Mouse (Mus musculus): ENCODE data around the gene Clpp.

The Clpp gene

DNA sequence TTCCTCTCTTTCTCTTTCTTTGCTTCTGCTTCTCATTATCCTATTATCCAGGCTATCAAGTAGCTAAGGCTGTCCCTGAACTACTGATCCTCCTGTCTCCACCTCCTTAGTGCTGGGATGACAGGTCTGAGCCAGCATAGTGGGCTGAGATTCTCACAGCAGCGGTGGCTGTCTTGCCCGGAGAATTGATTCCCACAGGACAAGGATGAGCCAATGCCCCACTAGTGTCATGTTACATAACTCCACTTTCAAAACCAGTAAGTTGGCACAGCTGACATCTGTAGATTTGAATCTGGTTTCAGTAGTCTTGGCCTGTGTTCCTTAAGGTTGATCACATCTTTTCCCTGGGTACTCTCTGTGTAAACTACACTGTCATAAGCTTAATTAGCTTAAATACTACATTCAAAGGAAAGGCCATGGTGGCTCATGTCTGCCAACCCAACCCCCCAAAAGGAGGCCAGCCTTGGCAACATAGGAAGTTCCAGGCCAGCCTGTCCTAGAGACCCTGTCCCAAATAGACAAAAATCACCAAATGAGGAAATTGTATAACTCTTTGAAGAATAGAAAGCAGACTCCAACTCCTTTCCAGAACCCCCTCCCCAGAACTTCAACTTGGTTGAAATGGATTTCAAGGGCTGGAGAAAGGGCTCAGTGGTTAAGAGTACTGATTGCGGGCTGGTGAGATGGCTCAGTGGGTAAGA lies 3.9 kb upstream of the Clpp start:
- no peak for DNase-seq (ENCODE audit: extremely low spot score)

DNA sequence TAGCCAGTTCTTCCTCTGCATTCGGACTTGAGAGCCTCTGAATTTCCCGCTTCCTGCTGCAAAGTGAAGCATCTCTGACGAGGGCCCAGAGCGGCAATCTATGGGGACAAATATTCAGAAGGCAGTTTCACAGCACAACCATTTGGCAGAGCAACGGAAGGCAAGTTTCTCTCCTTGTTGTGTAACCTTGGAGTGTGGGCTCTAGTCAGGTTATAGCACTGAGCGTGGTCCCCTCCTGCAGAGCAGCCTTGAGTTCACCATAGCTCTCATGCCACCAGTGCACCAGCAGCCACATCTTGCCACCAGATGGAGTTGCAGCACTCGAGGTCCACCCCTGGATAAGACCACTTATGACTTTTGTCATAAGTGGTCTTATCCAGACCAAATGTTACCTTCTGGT lies 1.7 kb upstream of the Clpp start:
- no peak for DNase-seq (ENCODE audit: extremely low spot score)

GRCm38 (mm10) chr17:56988921-56989430 lies 1.1 kb upstream of the Clpp start:
- no peak for DNase-seq (ENCODE audit: extremely low spot score)

DNA sequence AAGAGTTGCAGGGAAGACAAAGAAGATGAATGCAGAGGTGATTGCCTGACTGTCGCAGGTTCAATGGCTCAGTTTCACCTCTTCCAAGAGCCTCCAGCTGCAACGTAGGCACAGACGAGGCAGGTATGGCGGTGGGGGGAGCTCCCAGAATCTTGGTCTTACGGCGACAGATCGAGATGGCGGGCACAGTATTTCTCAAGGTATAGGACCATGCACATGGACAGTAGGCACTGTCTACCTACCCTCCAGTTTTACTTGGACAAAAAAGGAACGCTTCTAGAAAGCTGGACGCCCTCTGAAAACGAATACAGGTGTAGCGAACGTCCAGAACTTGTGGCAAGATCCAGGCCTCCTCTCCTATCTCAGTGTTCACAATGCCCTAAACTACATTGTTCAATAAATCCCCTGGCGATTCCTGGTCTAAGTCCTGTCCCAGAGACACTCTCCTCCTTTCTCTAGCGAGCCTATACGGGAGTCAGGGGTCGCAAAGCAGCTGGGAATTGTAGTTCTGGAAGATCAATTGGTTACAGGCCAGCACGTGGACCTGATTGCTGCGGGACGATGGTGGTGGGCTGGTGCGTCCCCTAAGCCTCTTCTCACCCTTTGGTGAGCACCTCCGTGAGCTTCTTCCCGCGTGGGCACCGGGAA lies 514 bp upstream of the Clpp start:
- DNase-seq (ENCODE audit: extremely low spot score), result no peak

- DNase-seq (ENCODE audit: extremely low spot score), result no peak
These were observed 861 bp downstream of the Clpp start for GRCm38 (mm10) chr17:56990966-56991365.

- DNase-seq (ENCODE audit: extremely low spot score), result no peak
These were observed 4.9 kb downstream of the Clpp start for GRCm38 (mm10) chr17:56995046-56995445.

DNA sequence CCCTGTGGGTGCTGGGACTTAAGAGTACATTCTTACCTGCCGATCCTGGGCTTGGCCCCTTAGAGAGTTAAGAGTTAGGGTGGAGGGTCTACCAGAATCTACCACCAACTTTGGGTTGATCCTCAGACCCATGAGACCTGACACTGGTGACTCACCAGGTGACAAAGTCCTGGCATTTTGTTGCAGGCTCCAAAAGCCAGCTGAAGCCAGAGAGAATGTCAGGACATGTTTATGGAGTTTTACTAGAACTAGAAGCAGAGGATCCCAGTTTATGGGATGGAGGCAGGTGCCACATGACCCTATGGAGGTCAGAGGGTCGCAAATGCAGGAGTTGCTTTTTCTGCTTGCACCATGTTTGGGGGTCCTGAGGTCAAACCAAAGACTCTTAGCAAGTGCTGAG lies 6.4 kb downstream of the Clpp start:
- DNase-seq (ENCODE audit: extremely low spot score), result no peak

DNA sequence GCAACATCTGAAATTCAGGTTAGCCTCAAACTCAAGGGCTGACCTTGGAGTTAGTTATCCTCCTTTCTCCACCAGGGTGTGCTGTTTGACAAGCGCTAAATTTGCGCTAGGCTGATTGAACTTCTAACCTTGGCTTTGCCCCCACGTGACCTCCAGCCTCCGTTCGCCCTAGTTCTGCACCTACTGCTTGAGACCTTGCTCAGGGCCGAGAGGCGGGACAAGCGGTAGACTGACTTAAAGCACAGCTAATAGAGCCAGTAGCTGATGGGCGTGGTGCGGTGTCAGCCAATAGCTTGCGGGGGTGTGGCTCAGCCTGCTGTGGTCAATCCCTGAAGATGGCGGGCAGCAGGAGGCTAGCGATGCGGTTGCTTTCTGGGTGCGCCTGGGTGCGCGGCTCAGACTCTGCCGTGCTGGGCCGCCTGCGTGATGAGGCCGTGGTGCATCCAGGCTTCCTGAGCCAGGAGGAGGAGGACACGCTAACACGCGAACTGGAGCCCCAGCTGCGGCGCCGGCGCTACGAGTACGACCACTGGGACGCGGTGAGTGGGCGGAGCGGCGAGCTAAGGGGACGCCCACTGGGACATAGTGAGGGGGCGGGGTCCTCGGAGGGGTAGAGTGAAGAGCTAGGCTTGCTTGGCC lies 7.0 kb downstream of the Clpp start, which contains the start of gene Alkbh7:
Gene Alkbh7 (plus strand): TSS at position 311 of the 639 bp plus-strand sequence.
- peak; percentile 95 for DNase-seq (ENCODE audit: extremely low spot score)

GRCm38 (mm10) chr17:56999414-56999813 lies 9.3 kb downstream of the Clpp start:
- DNase-seq (ENCODE audit: extremely low spot score), result no peak

- DNase-seq (ENCODE audit: extremely low spot score), result no peak
These were observed 10.0 kb downstream of the Clpp start, which contains the start of gene Pspn for GRCm38 (mm10) chr17:56999968-57000609. TSS of gene Pspn (minus strand) at chr17:57000018.

- no peak for DNase-seq (ENCODE audit: extremely low spot score)
These were observed 11.1 kb downstream of the Clpp start for GRCm38 (mm10) chr17:57001228-57001627.

- no peak for DNase-seq (ENCODE audit: extremely low spot score)
These were observed 13.9 kb downstream of the Clpp start for GRCm38 (mm10) chr17:57003994-57004393.

DNA sequence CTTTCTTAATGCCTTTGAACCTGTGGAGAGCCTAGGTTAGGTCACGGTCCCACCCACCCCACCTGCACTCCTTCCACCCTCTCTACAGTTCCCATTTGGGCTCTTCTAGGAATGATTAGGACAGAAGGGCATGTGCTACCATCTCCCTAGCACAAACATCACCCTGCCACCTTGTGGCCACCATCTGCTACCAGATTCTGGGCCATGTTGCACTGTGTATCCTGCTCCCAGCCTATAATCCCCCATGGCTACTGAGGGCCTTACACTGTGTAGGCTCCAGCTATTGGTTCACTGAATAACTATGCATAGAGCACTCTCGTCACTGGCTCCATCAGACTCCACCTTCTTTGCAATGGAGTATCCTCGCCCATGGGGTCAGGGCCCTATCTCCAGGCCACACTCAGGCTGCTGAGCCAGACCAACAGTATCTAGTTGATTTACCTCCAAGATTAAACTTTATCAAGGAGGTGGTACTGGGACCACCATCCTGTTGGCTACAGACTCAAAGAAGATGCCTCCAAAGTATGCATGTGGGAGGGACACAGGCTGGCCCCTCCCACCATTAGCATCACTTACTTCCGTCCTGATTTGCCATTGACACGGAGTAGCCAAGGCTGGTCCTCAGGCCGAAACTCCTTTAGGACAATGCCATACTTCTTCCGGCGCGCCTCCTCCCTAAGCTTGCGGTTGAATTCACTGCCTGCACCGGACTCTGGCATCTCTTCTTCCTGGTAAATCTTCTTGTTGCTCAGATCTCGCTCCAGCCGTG lies 17.2 kb downstream of the Clpp start:
- DNase-seq (ENCODE audit: extremely low spot score), result no peak

DNA sequence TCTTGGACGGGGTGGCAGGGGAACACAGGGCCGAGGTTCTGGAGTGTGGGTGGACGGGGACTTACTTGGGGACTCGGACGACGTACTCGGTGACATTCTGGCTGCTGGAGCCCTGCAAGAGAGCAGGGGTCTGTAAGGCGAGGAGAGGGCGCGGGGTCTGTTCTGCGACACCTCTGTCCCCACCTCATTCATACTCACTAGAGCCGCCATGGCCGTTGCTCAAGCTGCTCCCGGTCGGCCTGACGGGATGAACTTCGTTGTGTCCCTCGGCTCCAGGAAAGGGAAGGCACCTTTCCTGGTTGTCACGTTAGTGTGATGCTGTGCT lies 20.8 kb downstream of the Clpp start:
- DNase-seq (ENCODE audit: extremely low spot score), result no peak

DNA sequence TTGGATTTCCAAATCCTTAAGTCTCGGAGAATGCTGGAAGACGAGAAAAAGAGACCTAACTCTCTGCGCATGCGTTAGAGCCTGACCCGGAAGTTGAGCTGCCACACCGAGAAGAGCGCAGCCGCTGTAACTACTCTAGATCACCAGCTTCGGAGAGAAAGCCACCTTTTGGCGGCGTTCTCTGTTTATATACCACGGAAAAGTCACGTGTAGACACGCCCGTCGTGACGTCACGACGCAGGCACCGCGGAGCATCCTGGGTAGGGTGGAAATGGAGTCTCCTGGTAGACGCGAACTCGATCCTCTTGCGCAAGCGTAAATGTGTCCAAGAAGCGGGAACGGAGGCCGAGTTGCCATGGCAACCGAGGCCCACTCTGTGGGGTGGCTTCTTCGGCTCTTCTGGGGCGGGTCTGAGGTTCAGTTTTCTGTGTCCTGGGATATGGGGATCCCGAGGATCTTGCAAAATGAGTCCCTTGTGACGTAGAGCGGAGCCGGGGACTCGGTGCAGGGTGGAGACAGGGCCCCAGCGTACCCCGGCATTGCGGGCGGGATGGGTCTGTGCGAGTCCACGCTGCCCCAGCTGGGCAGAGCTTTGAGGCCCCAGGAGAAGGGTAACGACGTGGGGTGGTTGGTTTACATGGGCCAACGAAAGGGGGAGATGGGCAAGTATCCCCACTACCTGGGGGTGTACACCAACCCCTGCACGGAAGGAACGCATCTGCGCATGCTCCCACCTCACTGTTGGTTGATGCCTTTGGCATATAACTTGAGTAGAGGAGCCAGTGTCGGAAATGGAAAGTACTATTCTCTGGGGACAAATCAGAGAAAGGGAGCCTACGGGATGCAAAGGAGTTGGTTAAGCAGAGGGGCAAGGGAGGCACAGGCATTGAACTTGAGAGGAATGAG lies 21.4 kb downstream of the Clpp start, which contains the start of the genes Gtf2f1 and Gm17949:
Gene Gtf2f1 (minus strand): TSS at position 53 of the 906 bp plus-strand sequence.
Gene Gm17949 (plus strand): TSS at position 234 of the 906 bp plus-strand sequence.
- DNase-seq (ENCODE audit: extremely low spot score), result peak; percentile 98

- no peak for DNase-seq (ENCODE audit: extremely low spot score)
These were observed 22.2 kb downstream of the Clpp start for GRCm38 (mm10) chr17:57012245-57012795.

DNA sequence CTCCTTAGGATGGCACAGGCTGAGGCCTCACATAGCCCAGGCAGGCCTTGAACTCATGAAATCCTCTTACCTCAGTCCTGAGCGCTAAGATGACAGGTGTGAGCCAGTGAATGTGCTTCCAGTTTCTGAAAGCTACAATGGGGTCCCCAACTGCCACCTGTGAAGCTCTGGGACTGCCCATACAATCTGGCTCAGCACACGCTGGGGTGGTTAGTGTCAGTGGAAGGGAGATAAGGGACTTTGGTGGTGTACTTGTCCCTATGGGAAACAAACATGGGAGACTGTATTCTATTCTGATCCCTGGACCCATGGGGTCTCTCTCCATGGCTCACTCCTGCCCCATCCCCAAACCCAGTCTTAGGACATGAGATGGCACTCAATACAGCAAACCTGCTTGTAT lies 29.6 kb downstream of the Clpp start:
- no peak for DNase-seq (ENCODE audit: extremely low spot score)

DNA sequence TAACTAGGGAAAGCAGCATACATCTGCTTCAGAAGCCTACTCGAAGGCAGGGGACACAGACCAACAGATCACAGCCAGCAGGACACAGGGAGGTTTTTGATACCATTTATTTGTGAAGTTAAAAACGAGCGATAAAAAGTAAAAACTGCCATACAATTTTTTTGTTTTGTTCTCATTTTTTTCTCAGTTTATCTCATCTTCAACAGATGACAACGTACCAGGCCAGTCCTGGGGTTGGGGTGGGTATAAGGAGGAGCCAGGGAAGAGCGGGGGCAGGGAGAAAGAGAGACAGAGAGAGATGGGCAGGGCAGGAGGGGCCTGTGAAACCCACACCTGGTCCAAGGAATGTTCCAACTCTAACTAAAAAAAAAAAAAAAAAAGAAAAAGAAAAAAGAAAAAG lies 30.9 kb downstream of the Clpp start:
- no peak for DNase-seq (ENCODE audit: extremely low spot score)

DNA sequence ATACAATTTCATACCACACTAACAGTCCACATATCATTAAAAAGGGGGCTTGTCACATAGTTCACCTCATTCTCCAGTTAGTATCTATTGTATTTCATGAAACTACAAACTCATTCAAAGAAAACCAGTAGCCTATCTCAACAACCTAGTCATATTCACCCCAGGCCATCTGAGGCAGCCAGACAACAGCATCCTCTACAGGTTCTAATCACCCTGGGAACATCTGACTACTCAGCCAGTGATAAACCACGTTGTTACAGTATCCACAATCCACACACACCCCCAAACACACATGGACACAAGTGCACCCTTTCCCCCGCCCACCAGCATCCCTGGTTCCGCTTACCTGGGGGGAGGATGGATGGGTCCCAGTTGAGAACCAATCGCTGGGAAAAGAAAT lies 37.4 kb downstream of the Clpp start:
- DNase-seq (ENCODE audit: extremely low spot score), result no peak

DNA sequence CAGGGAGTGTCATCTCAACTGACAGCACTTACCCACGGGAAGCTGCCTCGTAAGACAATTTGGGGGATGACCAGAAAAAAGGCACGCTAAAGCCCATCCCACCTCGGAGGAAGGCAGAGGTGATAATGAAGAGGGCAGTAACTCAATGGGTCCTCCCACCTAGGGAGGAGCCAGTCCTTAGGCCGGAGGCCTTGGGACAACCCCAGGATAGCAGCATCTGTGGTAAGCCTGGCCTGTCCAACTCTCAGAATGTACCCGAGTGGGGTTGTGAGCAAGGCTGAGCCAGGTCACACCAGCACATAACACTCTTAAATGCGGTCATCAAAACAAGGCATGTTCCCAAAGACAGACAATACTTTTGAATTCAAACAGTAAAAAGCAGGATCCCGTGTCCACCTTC lies 39.6 kb downstream of the Clpp start:
- no peak for DNase-seq (ENCODE audit: extremely low spot score)
